Mouse (Mus musculus) spleen, embryonic (tissue): ENCODE data around the gene Traf5.

ENCODE experiments used
- CTCF ChIA-PET: fragments of 350-600 bp; sonication (Branson Sonifier 250); formaldehyde crosslinking; loops from one replicate; lab custom pipeline; 2022; lab: Charles Lee

Gene Traf5

GRCm38 (mm10) chr1:191977187-191977586, 115.2 kb downstream of the Traf5 start, which contains the start of gene Rd3:
Gene Rd3, plus strand, starts transcription at chr1:191977370.
- CTCF ChIA-PET: no interaction called here

DNA sequence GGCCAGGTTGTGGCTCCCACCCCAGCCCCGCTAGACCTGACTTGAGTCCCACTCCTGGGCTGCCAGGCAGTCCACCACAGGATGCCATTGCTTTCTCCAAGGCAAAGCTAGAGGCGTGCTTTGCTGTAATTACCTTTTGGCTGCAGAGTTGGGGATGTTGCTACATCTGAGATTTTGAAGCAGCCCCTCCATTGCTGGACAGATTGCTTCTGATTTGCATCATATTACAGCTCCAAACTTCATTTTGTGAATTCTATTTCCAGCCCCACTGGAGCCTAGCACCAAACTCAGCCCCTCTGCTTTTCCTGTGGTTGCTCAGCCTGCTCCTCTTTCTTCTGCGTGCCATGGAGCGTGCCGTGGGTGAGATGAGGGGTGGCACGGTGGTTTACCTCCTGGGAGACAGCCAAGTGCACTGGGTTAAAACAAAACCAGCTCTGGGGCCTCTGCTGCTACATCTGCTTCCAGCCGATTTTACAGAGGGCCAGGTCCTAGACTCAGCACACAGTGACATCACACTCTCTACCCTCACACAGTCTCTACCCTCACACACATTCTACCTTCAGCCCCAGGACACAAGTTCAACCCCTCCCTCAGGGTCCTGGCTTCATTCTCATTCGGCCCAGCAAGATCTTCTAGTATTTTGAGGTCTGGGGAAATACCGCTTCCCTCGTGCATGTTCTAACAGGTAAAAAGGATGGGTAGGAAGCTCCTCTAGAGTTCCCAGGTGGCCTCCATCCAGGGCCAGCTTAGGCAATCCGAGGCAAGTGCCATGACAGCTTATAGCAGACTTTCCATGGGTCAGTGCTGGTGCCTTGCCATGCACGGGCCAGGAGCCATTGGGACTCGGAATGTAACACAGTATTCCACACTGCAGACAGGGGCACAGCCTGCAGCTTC, 117.6 kb downstream of the Traf5 start:
- CTCF ChIA-PET: no interaction called here

GRCm38 (mm10) chr1:191969939-191970338, 122.4 kb downstream of the Traf5 start:
- CTCF ChIA-PET: no interaction called here

GRCm38 (mm10) chr1:191964773-191965481, 127.4 kb downstream of the Traf5 start:
- CTCF ChIA-PET: interaction anchor here (0.6 to 3.0 kb wide), 5 partner anchors 17 to 131 kb away, joined by 3 to 26 read pairs (median 3); partner anchors contain the start of gene Traf5

DNA sequence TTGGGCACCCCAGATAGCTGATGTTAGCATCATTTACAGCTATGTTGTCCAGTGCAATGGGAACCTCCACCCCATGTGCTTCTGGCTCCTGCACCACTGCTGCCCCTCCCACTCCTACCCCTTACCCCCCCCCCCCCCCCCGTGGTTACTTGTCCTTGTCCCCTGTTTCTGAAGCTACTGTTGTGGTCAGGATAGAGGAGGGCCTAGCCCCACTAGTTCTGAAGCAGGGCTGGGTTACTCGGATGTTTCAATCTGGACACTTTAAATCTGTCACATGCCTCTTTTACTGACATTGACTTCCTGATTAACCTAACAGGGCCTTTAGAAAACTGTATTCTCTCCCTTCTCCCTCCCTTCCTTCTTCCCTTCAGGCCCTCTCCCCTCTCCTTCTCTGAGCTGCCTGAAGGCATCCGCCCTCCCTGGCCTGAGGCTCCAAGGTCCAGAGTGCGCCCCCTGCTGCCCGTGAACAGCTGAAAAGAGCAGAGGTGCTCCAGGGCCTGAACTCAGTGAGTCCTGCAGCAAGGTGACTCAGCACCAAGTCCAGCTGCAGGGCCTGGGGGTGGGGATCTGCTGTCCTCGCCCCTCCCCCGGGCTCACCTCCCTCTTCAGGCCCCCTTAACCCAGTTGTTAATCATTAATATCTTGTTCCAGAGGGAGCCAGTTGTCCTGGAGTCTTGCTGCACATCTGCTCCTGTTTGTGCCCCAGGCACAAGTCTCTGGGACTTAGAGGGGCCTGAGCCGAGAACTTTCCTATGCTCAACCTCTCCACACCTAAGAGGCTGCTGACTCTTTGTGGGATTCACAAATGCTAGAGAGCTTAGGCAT, 128.2 kb downstream of the Traf5 start:
- CTCF ChIA-PET: interaction anchor here (0.6 to 3.0 kb wide), 4 partner anchors 127 to 144 kb away, joined by 3 to 26 read pairs (median 5); partner anchors contain the start of gene Traf5

- CTCF ChIA-PET: interaction anchor here (1.5 to 3.0 kb wide), 2 partner anchors 129 to 130 kb away, joined by 7 to 26 read pairs; partner anchors contain the start of gene Traf5
Observed at GRCm38 (mm10) chr1:191963413-191963812, 128.9 kb downstream of the Traf5 start.

GRCm38 (mm10) chr1:191960946-191961345, 131.4 kb downstream of the Traf5 start:
- CTCF ChIA-PET: no interaction called here

GRCm38 (mm10) chr1:191957321-191957720, 135.0 kb downstream of the Traf5 start:
- CTCF ChIA-PET: interaction anchor here (0.6 kb wide), 1 partner anchor 31 kb away, joined by 4 read pairs; no protein-coding TSS in a partner anchor

GRCm38 (mm10) chr1:191956871-191957270, 135.5 kb downstream of the Traf5 start:
- CTCF ChIA-PET: interaction anchor here (0.6 kb wide), 1 partner anchor 30 kb away, joined by 4 read pairs; no protein-coding TSS in a partner anchor

GRCm38 (mm10) chr1:191956261-191956660, 136.1 kb downstream of the Traf5 start:
- CTCF ChIA-PET: no interaction called here

DNA sequence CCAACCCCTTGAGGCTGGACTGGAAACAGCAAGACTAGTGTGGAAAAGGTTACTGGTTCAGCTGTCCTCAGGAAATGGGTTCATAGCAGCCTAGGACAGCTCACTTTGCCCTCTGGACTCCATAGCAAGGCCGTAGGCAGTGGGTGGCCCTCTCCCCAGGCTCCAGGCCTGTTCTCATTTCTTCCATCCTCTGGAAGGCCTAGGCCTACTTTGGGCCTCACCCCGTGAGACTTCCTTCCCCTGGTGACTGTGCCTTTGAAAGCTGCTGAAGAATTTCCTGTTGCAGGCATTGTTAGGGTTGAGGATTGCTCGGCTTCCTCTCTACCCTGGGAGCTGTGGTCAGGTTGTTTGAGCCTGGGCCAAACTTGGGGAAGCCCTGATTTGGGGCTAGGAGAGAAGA, 137.3 kb downstream of the Traf5 start:
- CTCF ChIA-PET: no interaction called here

GRCm38 (mm10) chr1:191952733-191953335, 139.5 kb downstream of the Traf5 start:
- CTCF ChIA-PET: no interaction called here

GRCm38 (mm10) chr1:191950611-191951010, 141.7 kb downstream of the Traf5 start:
- CTCF ChIA-PET: no interaction called here

GRCm38 (mm10) chr1:191948600-191948999, 143.8 kb downstream of the Traf5 start:
- CTCF ChIA-PET: interaction anchor here (0.6 kb wide), 1 partner anchor 247 kb away, joined by 4 read pairs; no protein-coding TSS in a partner anchor

DNA sequence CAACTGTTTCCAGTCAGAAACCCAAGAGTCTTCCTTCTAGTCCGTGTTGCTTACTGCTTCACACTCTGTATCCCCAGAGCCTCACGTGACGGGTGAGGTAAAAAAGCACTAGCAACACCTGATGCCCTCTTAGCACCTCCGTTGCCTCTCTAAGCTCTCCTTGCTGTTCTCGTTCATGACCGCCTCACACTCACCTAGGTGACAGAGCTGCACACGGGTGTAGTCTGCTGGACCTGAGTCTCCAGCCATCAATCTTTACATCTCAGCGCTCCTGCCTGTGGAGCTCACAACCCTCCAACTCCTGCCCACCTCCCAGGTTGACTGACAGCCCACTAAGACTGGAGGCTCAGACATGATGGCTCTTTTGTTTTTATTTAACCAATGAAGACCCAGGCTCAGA, 144.6 kb downstream of the Traf5 start:
- CTCF ChIA-PET: no interaction called here
